Mouse (Mus musculus) megakaryocyte-erythroid progenitor cell, adult 5-6 weeks (primary cell): ENCODE results near the gene Gpr65. TPM values are rescaled to one million over a fixed set of nuclear protein-coding genes. Genes with fewer than 3 reads are reported as not detected.
"Not testable (repeated sequence)": the region's sequence is repeated elsewhere in the genome, so short reads cannot be mapped to it uniquely, and the experiment has no call there.

Experiments
- ATAC-seq: replicated peaks from 2 replicates; pipeline ENCODE4 v1.8.0; 2016; ENCODE audit warnings: mild to moderate bottlenecking, inconsistent platforms; ENCODE audit not compliant: severe bottlenecking, poor library complexity, low FRiP score, low TSS enrichment
- total RNA-seq, 2 experiments: library from RNA; stranded (forward) in 1 of 2; stranded (reverse) in 1 of 2; fragments of 200-1000, 215-1000 nt in 1 of 2; fragments of >200 nt in 1 of 2; fragmentation: Nextera tagmentation in 1 of 2; gene quantifications; 2 replicates each; pipeline ENCODE4 v1.2.3; 2014 to 2017

Gpr65 gene
- total RNA-seq (2014; fragmentation: Nextera tagmentation) = 0.92 and 3.0 TPM in 2 replicates
- 1.7 and 3.4 TPM in 2 replicates for total RNA-seq (2017)

GRCm38 (mm10) chr12:98268441-98269369 lies at the start of gene Gpr65:
Gpr65 (plus strand) TSS chr12:98268635.
- no peak for ATAC-seq

- no peak for ATAC-seq
Observed at GRCm38 (mm10) chr12:98223286-98223685, 45.1 kb upstream of the Gpr65 start.

DNA sequence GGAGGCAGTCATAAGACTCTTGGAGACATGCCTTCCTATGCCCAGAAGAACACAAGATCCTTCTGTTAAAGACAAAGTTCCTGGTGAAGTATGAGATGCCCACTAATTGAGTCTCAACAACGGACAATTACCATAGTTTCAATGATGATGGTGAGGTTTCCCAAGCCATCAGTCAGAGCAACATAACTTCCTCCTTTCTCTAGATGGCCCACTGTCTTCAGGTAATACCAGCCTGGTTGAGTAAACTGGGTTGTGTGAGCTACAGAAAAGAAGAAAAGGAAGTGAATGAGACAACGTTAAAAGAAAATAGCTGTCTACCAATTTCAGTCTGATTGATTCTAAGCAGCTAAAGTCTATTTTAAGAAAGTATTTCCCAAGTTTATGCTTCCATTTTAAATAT lies 41.4 kb upstream of the Gpr65 start:
- ATAC-seq = no peak

- not testable (repeated sequence) for ATAC-seq
Observed at GRCm38 (mm10) chr12:98238478-98238877, 30.0 kb upstream of the Gpr65 start.

- no peak for ATAC-seq
Observed at GRCm38 (mm10) chr12:98244161-98244560, 24.3 kb upstream of the Gpr65 start.

DNA sequence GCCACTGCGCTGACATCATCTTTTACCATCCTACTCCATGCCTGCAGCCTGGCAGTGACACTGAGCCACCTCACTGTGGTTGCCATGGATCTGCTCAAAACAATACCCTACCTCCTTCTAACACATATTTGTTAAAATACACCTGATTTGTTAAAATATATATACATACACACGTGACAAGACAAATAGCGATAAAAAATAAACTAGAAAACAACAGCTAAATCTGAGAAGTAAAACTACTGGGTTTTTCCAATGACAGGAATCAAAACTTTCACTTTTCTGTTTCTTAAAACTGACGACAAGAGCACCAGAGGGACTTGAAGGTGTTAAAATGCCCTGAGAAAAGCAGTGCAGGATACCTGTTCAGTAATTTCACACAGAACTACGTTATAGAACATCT lies 23.6 kb upstream of the Gpr65 start:
- ATAC-seq = no peak

GRCm38 (mm10) chr12:98246835-98247234 lies 21.6 kb upstream of the Gpr65 start:
- no peak for ATAC-seq

DNA sequence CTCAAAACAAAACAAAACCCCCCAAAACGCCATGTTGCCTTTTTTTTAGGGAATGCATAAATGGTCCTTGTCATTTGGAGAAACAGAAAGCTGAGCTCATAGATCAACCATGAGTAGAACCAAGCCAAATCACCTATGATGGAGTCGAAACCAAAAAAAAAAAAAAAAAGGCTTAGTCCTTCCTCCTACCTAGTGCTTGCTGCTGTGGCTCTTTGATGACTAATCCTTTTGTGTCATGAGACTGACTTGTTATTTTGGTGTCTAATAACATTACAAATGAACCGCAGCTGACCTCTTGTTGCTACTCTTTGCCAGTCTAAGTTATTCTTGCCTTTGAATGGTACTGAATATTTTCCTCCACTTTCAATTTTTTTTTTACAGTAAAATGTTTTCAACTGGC lies 18.8 kb upstream of the Gpr65 start:
- no peak for ATAC-seq

GRCm38 (mm10) chr12:98250327-98250726 lies 18.1 kb upstream of the Gpr65 start:
- ATAC-seq = no peak

DNA sequence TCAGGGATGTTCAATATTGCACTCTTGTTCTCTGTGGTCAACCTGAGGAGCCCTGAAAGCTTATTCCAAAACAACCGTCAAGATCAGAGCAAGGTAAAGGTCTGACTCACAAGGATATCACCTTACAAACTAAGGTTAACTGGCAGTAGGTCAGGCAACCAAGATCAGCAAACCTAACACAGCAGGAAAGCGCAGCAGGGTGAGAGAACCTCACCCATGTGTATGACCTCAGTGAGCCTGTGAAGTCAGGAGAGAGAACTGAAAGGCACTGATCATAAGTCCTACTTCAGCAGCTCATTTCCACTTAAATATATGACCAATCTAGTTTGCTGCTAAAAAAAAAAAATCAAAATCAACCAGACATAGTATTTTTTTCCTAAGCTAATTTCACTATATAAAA lies 16.0 kb upstream of the Gpr65 start:
- no peak for ATAC-seq

GRCm38 (mm10) chr12:98255373-98255995 lies 13.0 kb upstream of the Gpr65 start:
- ATAC-seq = peak; percentile 24

GRCm38 (mm10) chr12:98258371-98258844 lies 10.0 kb upstream of the Gpr65 start:
- ATAC-seq = 0 out of 2 replicates have a peak, but pooled peaks have one; percentile 5

DNA sequence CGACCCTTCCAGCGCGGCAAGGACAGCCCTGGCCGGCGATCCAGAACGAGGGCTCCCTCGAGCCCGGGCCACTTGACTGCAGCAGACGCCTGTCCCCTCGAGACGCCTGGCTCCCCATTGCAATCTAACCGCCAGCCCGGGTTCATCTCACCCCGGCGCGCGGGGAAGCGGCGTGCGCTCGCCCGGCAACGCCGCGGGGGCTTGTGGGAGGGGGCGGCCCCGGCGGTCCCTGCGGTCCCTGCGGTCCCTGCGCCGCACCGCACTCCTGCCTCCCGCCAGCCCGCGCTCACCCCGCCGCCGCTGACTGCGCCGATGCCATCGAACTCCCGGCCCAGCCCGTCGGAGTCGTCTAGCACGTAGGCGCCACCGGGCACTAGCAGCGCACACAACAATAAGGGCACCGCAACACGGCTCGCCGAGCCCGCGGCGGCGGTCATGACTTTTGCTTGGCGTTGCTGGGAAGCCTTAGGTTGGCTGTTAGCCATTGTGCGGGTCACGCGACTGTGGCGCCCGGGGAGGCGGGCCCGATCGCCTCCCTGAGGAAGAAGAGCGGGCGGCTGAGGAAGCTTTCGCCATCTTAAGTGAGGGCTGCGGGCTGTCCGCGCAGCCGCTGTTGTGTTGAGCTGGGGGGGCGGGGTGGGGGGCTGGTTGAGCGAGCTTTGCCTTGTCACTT lies 9.5 kb upstream of the Gpr65 start, which contains the start of gene Galc:
Gene Galc (minus strand): TSS at position 615 of the 673 bp plus-strand sequence.
- ATAC-seq = peak; percentile 87

- ATAC-seq = no peak
Observed at GRCm38 (mm10) chr12:98259518-98259852, 8.9 kb upstream of the Gpr65 start.

DNA sequence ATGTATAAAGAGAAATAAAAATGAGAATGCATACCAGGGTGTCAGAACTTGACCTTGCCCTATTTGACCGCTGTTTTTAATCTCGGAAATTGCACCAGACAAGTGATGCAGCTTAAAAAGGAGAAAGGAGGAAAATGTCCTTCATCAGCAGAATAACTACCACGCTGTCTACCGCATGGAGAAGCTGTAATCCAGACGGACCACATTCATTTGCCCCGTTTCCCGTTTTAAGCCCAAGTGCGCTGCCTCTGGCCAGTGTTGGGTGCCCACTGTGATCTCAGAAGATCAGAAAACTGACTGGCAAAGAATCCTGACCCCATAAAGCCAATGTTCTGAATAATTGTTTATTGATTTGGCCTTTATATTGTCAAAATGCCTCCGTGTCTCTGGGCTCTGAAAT lies 2.7 kb upstream of the Gpr65 start:
- no peak for ATAC-seq

GRCm38 (mm10) chr12:98269791-98270745 lies 1.6 kb downstream of the Gpr65 start:
- peak; percentile 60 for ATAC-seq

DNA sequence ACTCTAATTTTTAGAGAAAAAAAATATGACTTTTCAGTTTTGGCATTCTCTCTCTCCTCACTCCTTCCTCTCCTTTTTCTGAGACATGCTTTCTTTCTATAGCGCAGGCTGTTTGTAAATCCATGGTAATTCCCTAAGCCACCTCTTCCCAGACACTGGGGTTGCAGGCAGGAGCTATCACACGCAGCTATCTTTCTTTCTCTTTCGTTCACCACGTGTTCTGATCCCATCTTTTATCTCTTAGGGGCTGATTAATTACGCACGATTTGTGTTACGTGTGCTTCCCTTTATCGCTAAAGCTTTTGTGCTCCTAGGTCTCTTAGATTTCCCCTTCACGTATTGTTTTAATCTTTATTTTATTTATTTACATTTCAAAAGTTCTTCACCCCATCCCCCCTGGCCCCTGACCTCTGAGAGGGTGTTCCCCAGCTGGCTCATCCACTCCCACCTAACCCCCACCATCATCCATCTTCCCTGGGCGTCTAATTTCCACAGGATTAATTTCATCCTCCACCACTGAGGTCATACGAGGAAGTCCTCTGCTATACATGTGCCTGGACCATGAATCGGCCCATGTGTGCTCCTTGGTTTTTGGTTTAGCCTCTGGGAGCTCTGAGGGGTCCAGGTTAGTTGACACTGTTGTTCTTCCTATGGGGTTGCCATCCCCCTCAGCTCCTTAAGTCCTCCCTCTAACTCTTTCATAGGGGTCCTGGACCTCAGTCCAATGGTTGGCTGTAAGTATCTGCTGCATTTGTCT lies 2.6 kb downstream of the Gpr65 start:
- no peak for ATAC-seq

- ATAC-seq = no peak
Observed at GRCm38 (mm10) chr12:98272433-98272832, 4.0 kb downstream of the Gpr65 start.
